Mouse (Mus musculus): Measurements from ENCODE around the gene Tpm1. TPM values are rescaled to one million over a fixed set of nuclear protein-coding genes. Genes with fewer than 3 reads are reported as not detected.

Gene Tpm1
- polyA plus RNA-seq, 1 experiment from 2014 or later: 109 TPM

- H3K4me3 ChIP-seq: no peak overlapping the region
- H3K9ac ChIP-seq: no peak overlapping the region
- no peak overlapping the region for H3K4me2 ChIP-seq
- H3K4me1 ChIP-seq: no peaks in the 10 kb centered on the region
- H3K27ac ChIP-seq: no peak overlapping the region
- no peak for ATAC-seq
- 81% methylated on average over 2 of the region's 2 CpGs for WGBS
- H3K36me3 ChIP-seq (ENCODE audit: poor library complexity, severe bottlenecking): no peaks in the 10 kb centered on the region
- no peaks in the 10 kb centered on the region for H3K27me3 ChIP-seq
- H3K9me3 ChIP-seq (replicated peaks): no peaks in the 10 kb centered on the region
Observed at GRCm38 (mm10) chr9:67013501-67013900, 35.7 kb downstream of the Tpm1 start.

- no peak overlapping the region for H3K27ac ChIP-seq
- H3K4me2 ChIP-seq: no peak overlapping the region
- H3K9me3 ChIP-seq (replicated peaks): no peaks in the 10 kb centered on the region
- 51% methylated on average over 3 of the region's 3 CpGs for WGBS
- H3K9ac ChIP-seq: no peak overlapping the region
- H3K4me1 ChIP-seq: no peaks in the 10 kb centered on the region
- no peaks in the 10 kb centered on the region for H3K36me3 ChIP-seq (ENCODE audit: poor library complexity, severe bottlenecking)
- no peaks in the 10 kb centered on the region for H3K27me3 ChIP-seq
- no peak overlapping the region for H3K4me3 ChIP-seq
- ATAC-seq: no peak
Observed at GRCm38 (mm10) chr9:67012470-67012869, 36.7 kb downstream of the Tpm1 start.

DNA sequence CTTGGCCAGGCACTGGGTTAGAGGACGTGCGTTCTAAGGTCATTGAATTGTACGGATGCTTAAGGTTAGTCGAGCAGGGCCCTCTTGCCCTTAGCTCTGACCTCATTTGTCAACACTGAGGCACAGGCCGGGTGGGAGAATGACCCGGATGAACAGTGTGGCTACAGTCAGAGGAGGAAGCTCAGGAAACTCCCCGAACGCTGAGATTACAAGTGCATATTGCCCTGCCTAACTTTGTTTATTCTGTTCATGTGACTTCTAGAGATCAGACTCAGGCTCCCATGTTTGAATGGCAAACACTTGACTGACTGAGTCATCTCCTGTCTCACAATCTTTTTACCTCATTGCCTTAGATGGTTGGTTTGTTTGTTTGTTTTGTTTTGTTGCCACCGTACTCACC lies 37.7 kb downstream of the Tpm1 start:
- ATAC-seq: no peak
- Histone ChIP-seq H3K9ac (no peak overlapping the region), H3K36me3 (ENCODE audit: poor library complexity, severe bottlenecking) (no peaks in the 10 kb centered on the region), H3K9me3 (replicated peaks) (no peaks in the 10 kb centered on the region), H3K4me3 (no peak overlapping the region), H3K4me1 (no peaks in the 10 kb centered on the region), H3K4me2 (no peak overlapping the region), H3K27me3 (no peaks in the 10 kb centered on the region), H3K27ac (no peak overlapping the region)
- WGBS: 92% methylated on average over 9 of the region's 9 CpGs

GRCm38 (mm10) chr9:67008781-67009180 lies 40.4 kb downstream of the Tpm1 start:
- no peak overlapping the region for H3K4me3 ChIP-seq
- no peak for ATAC-seq
- H3K9ac ChIP-seq: no peak overlapping the region
- 69% methylated on average over 11 of the region's 11 CpGs for WGBS
- no peaks in the 10 kb centered on the region for H3K9me3 ChIP-seq (replicated peaks)
- H3K4me2 ChIP-seq: no peak overlapping the region
- no peak overlapping the region for H3K27ac ChIP-seq
- H3K36me3 ChIP-seq (ENCODE audit: poor library complexity, severe bottlenecking): no peaks in the 10 kb centered on the region
- no peaks in the 10 kb centered on the region for H3K4me1 ChIP-seq
- no peaks in the 10 kb centered on the region for H3K27me3 ChIP-seq

DNA sequence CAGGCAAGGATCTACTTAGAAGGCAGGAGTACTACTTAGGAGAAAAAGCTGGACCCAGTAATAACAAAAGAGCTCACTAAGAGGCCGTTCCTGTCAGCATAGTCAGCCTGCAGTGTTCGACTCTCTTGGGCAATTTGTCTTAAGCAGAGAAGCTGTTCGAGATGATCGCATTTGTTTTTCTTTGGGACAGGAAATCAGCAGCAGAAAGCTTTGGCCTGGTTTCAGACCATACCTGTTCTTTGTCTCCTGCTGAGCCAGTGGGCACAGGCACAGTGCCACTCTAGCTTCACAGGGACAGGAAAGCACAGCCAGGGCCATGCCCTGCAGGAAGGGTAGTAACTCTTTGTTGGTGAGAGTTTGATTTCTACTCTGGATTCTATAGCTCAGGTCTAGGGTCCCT lies 42.8 kb downstream of the Tpm1 start:
- Histone ChIP-seq H3K4me2 (no peak overlapping the region), H3K36me3 (ENCODE audit: poor library complexity, severe bottlenecking) (no peaks in the 10 kb centered on the region), H3K4me3 (no peak overlapping the region), H3K4me1 (no peaks in the 10 kb centered on the region), H3K27me3 (no peaks in the 10 kb centered on the region), H3K9me3 (replicated peaks) (no peaks in the 10 kb centered on the region), H3K27ac (no peak overlapping the region), H3K9ac (no peak overlapping the region)
- no peak for ATAC-seq
- WGBS: 85% methylated on average over 4 of the region's 4 CpGs

DNA sequence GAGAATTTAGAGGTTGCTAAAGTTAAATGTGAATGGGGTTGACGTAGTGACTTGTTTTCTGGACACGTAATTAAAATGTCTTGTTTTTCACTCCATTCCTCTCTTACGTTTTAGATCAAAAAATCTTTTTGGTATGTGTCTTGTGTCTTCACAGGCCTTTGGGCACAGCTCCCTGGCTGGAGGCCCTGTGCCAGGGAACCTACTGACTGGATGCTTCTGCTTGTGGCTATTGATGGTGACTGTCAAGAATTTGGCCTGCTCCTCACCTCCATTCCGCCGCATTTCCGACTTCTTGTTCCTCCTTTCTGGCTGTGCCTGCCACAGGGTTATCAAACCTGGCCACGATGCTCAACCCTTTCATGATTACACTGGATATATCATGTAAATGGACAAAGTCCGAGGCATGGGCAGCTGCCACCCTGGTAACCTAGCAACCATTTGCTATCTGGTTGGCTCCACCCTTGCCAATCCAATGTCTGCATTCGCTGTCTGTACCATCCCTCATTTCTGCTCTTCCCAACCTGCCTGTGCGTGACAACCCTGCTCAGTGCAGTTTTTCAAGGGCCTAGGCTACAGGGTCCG lies 44.0 kb downstream of the Tpm1 start:
- Histone ChIP-seq H3K9ac (no peak overlapping the region), H3K4me3 (no peak overlapping the region), H3K4me2 (no peak overlapping the region), H3K27ac (no peak overlapping the region), H3K27me3 (no peaks in the 10 kb centered on the region), H3K9me3 (replicated peaks) (no peaks in the 10 kb centered on the region), H3K36me3 (ENCODE audit: poor library complexity, severe bottlenecking) (no peaks in the 10 kb centered on the region), H3K4me1 (no peaks in the 10 kb centered on the region)
- WGBS: 83% methylated on average over 11 of the region's 11 CpGs
- ATAC-seq: no peak

- 61% methylated on average over 4 of the region's 4 CpGs for WGBS
Observed at GRCm38 (mm10) chr9:67003656-67004055, 45.5 kb downstream of the Tpm1 start.

DNA sequence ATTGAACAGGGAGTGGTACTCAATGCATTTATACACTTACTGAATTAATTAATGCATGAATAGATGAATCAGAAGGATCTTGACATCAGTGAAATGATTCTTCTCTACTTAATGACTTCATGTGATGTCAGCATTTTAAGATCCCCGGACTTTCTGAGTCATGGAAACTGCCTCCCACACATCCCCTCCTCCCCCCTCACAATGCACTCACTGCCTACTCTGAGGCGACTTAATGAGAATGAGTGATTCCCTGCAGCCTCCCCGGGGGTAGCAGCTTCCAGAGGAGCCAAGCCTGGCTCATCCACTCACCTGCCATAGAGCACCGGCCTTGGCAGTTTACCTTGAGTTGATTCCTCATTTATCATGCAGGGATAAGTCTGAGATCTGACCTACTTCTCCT lies 46.0 kb downstream of the Tpm1 start:
- Histone ChIP-seq H3K27ac (no peak overlapping the region), H3K4me3 (no peak overlapping the region), H3K9me3 (replicated peaks) (no peaks in the 10 kb centered on the region), H3K4me2 (no peak overlapping the region), H3K4me1 (no peaks in the 10 kb centered on the region), H3K27me3 (no peaks in the 10 kb centered on the region), H3K36me3 (ENCODE audit: poor library complexity, severe bottlenecking) (no peaks in the 10 kb centered on the region), H3K9ac (no peak overlapping the region)
- ATAC-seq: no peak
- 26% methylated on average over 4 of the region's 4 CpGs for WGBS

More at GRCm38 (mm10) chr9:67003656-67004055, 45.5 kb downstream of the Tpm1 start:
- no peak overlapping the region for H3K4me3 ChIP-seq
- no peaks in the 10 kb centered on the region for H3K27me3 ChIP-seq
- H3K9me3 ChIP-seq (replicated peaks): no peaks in the 10 kb centered on the region
- no peak for ATAC-seq
- H3K4me2 ChIP-seq: no peak overlapping the region
- H3K9ac ChIP-seq: no peak overlapping the region
- H3K4me1 ChIP-seq: no peaks in the 10 kb centered on the region
- H3K36me3 ChIP-seq (ENCODE audit: poor library complexity, severe bottlenecking): no peaks in the 10 kb centered on the region
- no peak overlapping the region for H3K27ac ChIP-seq

DNA sequence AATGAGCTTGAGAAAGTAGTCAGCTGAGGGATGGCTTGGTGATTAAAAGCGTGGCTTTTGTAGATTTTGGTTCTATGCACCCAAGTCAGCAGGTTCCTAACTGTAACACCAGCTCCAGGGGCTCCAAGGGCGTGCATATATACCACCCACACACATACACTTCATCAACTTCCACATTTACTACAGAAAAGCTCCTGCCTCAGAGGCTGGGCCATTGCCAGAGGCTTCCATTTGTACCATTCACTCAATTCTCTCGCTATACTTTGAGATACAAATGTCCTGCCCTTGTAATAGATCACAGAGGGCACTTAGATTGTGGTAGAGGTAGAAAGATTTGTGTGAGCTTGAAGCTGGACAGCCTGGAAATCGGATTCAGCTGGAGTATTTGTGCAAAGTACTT lies 47.7 kb downstream of the Tpm1 start:
- Histone ChIP-seq H3K36me3 (ENCODE audit: poor library complexity, severe bottlenecking) (no peaks in the 10 kb centered on the region), H3K27me3 (no peaks in the 10 kb centered on the region), H3K4me2 (no peak overlapping the region), H3K4me3 (no peak overlapping the region), H3K9ac (no peak overlapping the region), H3K9me3 (replicated peaks) (no peaks in the 10 kb centered on the region), H3K4me1 (no peaks in the 10 kb centered on the region), H3K27ac (no peak overlapping the region)
- 79% methylated on average over 4 of the region's 4 CpGs for WGBS
- ATAC-seq: no peak

DNA sequence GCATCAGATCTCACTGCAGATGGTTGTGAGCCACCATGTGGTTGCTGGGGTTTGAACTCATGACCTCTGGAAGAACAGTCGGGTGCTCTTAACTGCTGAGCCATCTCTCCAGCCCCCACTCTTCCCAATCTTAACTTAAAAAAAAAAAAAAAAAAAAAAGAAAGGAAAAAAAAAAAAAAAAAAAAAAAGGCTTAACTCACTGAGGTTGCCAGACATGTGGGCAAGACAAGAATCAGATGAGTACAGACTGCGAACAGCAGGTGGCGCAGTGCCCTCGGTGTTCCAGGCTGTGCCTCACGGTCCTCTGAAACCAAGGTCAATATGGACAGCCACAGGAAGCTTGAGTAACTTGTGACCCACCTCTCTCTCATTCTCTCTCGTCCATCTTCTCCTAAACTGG lies 48.2 kb downstream of the Tpm1 start:
- H3K9ac ChIP-seq: no peak overlapping the region
- H3K27me3 ChIP-seq: no peaks in the 10 kb centered on the region
- no peaks in the 10 kb centered on the region for H3K9me3 ChIP-seq (replicated peaks)
- ATAC-seq: peak; percentile 41; the same call in 1 of the 2 replicates
- no peaks in the 10 kb centered on the region for H3K36me3 ChIP-seq (ENCODE audit: poor library complexity, severe bottlenecking)
- 5% methylated on average over 6 of the region's 6 CpGs for WGBS
- H3K4me2 ChIP-seq: no peak overlapping the region
- H3K4me3 ChIP-seq: no peak overlapping the region
- H3K27ac ChIP-seq: no peak overlapping the region
- H3K4me1 ChIP-seq: no peaks in the 10 kb centered on the region

- 90% methylated on average over 8 of the region's 8 CpGs for WGBS
- no peak overlapping the region for H3K4me2 ChIP-seq
- no peak overlapping the region for H3K27ac ChIP-seq
- H3K4me1 ChIP-seq: no peaks in the 10 kb centered on the region
- no peak overlapping the region for H3K4me3 ChIP-seq
- H3K36me3 ChIP-seq (ENCODE audit: poor library complexity, severe bottlenecking): no peaks in the 10 kb centered on the region
- no peaks in the 10 kb centered on the region for H3K27me3 ChIP-seq
- H3K9me3 ChIP-seq (replicated peaks): no peaks in the 10 kb centered on the region
- no peak overlapping the region for H3K9ac ChIP-seq
- ATAC-seq: no peak; the same call in 1 of the 2 replicates
Observed at GRCm38 (mm10) chr9:66999698-67000097, 49.5 kb downstream of the Tpm1 start.

GRCm38 (mm10) chr9:66991750-66992410 lies 57.3 kb downstream of the Tpm1 start:
- H3K4me3 ChIP-seq: no peak overlapping the region
- no peaks in the 10 kb centered on the region for H3K27me3 ChIP-seq
- H3K4me1 ChIP-seq: no peaks in the 10 kb centered on the region
- no peaks in the 10 kb centered on the region for H3K36me3 ChIP-seq (ENCODE audit: poor library complexity, severe bottlenecking)
- H3K9me3 ChIP-seq (replicated peaks): no peaks in the 10 kb centered on the region
- no peak overlapping the region for H3K27ac ChIP-seq
- ATAC-seq: no peak
- WGBS: 87% methylated on average over 8 of the region's 8 CpGs
- H3K9ac ChIP-seq: no peak overlapping the region
- no peak overlapping the region for H3K4me2 ChIP-seq

Data from forebrain, embryonic 13.5 days (tissue).